Mouse (Mus musculus) cerebellum, adult 9-10 months (tissue): ENCODE results near the gene Il10rb.

Source experiments
- DNase-seq: peaks from one replicate; pipeline ENCODE4 v3.0.0; 2022

Il10rb gene

DNA sequence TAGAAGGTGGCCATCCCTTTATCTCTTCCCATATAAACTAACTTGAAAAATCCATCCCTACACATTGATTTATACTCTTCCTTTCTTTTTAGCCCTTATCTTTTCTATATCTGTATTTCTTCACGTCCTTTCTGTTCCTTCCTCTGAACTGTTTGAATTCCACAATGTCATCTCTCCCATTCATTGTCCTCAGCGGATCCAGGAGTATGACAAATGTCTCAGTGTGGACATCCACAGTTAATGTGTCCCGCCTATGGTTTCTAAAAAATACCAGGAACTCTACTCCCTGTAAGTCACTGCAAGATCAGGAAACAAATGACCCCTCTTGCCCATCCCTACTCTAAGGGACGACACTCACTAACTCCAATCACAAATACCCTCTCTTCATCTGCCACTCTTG lies 21.7 kb upstream of the Il10rb start:
- no peak for DNase-seq

DNA sequence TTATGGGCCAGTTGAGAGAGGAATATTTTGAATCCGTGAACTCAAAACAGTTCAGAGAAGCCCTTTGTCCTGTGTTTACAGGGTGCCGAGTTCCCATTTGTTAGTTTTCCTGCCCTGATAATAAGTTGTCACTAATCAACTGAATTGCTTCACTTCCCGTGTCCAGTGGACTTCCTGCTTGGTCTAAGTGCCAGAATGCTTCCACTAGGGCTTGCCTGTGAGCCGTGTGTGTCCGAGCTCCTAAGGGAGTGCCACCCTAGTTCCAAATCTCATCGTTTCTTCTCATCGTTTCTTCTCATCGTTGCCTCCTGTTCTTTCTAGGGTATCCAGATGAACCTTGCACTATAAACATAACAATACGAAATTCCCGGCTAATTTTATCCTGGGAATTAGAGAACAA lies 20.3 kb upstream of the Il10rb start:
- DNase-seq, result no peak

DNA sequence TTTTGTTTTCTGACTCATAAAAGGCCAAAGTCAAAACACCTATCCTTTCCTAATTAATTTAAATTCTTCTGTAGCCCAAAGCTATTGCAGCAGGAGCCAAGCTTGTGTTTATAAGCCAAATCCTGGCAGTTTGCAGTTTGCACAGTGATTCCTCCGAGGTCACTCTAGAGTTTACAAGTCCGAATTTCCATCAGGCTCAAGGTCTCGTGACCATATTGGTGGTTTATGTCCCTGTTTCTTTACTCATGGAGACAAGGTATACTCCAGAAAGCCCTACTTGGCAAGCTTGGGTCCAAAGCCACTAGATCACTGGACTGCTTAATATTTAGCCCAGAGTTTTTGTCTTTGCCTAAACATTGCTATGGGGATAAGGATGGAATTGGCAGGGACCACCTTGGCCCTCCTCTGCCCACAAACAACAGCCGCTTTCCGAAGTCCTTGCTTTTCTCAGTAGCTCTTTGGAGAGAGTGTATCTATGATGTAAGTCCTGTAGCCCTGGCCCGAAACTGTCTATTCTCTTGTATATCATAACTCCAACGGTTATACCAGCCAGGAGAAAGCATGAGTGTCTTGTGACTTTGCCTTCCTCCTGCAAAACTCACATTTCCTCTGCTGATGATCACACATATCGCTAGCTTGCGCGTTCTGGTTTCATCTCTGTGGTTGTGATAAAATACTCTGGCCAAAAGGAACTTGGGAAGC lies 19.4 kb upstream of the Il10rb start:
- DNase-seq, result no peak

DNA sequence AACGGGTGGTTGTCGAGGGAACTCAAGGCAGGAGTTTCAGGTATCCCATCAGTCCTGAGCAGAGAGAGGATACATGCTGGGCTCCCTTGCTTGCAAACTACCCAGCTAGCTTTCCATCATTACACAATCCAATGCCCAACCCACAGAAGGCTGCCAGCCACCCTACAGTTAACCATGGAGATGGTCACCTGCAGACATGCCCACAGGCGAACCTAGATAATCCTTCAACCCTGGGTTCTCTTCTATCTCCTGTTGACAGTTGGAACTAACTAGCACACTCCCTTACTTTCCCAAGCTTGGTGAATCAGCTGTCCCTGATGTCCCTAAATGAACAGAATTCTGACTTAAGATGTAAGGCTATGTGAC lies 18.9 kb upstream of the Il10rb start:
- no peak for DNase-seq

DNA sequence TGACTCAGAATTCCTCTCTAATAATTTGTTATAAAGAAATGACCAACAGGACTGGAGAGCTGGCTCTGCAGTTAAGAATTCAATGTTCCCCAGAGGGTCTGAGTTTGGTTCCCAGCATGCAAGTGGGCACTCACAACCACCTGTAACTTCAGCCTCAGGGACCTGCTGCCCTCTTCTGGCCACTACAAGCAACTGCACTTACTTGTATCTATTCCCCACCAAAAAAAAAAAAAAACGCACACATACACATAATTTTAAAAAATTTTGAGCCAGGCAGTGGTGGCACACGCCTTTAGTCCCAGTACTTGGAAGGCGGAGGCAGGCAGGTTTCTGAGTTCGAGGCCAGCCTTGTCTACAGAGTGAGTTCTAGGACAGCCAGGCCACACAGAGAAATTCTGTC lies 15.9 kb upstream of the Il10rb start:
- DNase-seq, result no peak

DNA sequence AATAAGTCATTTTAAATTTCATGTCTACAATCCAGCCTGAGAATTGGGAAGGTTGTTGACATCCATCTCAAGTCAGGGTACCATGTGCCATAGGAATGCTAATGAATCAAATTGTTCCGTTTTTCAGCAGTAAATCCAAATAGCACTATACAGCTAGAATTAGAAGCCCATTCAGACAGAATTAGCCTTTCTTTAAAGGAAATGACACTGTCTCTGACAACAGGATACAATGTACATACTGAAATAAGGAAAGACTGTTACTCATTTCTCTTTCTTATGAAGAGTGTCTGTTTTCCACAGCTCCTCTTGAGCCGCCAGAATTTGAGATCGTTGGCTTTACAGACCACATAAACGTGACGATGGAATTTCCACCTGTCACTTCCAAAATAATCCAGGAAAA lies 14.5 kb upstream of the Il10rb start, which contains the start of gene Gm21970:
Gene Gm21970, plus strand, starts transcription at position 301 of the 400 bp plus-strand sequence.
- DNase-seq, result no peak

DNA sequence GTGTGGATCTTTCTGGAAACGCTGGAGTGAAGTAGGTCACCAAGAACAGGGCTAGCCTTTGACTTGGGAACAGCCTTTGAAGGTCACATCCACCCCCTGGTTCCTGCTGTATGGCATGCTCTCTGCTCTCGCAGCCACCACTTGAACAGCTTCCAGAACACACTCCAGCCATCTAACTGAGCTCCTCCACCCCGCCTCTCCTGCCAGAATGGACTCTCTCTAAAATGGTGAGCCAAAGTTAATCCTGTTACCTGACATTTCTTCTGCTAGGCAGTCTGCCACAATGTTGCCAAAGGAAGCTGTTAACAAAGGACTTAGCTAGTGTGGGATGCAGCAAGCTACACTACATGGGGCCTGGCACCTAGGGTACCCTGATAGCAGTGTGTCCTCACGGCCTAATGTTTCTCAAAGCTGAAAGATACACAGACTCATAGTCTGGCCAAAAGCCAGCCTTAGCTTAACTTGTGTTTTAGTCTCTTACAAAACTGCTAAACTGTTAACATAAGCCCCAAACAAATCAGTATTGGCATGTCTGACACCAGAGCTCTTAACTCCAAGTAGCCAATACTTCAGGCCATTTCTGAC lies 11.0 kb upstream of the Il10rb start:
- no peak for DNase-seq

DNA sequence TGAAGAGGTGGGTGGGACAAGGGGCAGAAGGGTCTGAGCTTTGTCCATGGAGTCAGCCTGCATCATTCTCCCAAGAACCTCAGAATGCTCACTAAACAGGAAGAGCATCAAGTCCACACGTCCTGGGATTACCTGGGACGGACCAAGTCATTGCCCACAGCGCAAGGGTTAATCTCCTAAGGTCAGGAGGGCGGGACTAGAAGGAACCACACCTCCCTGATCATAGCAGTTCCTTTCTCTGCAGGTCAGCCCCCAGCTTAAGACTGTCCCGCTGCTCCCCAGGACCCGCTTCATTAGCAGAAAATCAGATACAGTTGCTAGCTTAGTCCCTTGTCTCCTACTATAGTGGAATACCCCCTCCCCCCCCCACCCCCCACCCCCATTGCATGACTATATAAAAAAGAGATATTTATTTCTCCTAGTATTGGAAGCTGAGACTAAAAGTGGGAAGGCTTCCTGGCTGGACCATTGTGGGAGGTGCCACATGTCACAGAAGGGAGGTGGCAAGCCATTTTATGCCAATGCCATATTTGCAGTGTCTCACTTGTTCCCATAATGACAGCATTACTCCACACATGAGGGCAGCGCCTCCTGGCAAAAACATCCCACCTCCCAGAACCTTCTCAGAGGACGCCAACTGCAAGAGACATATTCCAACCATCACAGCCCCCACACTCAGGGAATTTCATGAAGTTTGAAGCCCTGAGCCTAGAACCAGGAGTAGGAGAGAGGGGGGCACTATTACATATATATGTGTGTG lies 10.2 kb upstream of the Il10rb start:
- no peak for DNase-seq

DNA sequence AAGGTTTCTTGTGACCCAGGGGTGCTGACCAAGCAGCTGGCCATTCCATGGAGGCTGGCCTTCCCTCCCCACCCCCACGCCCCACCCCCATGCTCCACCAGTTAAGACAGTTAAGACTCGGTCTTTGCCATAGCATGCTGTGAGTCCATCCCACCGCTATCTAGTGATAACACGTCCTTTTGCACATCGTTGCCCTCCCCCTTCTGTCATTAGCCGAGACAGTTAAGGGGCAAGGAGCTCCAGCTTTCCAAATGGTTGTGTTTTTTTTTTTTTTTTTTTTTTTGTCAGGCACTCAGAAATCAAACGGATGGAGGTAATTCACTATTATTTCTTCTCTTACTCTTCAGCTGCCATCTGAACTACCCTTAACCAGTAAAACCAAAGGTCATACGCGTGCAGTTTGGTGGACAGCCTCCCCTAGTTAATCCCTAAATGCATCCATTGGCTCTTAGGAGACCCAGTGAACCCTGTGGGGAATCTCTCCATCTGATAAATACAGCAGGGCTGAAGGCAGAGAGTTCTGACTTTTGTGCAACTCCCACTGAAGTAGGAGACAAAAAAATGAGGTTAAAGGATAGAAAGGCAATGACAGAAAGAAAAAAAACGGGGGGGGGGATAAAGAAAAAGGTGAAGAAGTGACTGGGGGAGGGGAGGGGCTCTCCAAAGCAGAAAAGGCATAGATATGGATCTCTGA lies 9.0 kb upstream of the Il10rb start:
- DNase-seq, result no peak

DNA sequence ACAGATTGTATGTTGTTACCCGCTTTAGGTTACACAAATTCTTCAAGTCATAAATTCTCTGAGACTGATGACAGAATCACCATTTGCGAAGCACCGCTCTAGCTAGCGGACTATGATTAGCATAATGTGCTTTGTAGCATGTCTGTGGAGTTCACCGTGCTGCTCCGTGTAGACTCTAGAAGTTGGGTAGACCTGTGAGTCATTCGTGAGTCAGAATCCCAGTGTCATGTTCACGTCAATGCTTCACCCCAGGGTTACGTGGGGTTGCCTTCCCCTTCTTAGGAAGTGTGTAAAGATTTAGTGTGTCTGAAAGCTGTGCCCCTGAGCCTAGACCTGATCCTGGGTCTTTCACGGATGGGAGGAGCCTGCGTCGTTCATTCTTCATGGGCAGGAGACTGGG lies 7.9 kb upstream of the Il10rb start:
- no peak for DNase-seq

DNA sequence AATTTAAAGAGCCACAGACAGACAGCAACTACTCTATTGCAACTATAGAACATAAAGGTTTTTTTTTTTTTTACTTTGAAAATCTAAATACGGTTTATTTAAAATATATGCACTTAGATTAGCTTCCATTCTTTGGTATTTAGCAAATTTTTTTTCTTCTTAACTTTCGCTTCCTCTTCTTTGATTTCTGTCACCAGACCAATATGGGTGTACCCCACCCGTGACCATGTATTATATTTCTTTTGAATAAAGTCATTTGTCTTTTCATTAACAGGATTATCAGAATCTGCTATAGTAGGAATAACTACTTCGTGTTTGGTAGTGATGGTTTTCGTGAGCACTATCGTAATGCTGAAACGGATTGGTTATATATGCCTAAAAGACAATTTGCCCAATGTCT lies 7.0 kb upstream of the Il10rb start:
- no peak for DNase-seq

DNA sequence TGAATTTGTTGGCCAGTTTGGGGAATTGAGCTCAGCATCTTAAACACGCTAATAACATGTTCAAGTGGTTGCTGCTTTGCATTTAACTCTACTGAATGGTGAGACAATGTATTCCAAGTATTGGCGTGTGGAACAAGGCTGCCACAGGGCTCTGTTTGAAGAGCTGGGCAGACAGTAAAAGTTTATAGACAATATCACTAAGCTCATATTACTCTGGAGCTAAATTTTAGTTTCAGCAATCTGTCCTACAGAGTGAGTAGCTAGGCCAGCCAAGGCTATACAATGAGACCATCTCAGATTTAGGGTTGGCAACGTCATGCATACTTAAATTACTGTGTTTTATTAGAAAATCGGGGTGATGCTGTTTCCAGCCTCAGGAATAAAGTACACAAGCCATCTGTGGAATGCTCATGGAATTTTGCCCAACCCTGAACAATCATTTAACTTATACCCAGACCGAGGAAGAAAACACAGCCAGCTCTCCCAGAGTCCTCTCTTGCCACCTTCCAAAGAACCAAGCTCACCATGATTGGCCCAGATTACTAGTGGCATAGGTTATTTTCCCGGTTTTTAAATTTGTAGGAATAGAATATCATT lies 4.3 kb upstream of the Il10rb start:
- no peak for DNase-seq

DNA sequence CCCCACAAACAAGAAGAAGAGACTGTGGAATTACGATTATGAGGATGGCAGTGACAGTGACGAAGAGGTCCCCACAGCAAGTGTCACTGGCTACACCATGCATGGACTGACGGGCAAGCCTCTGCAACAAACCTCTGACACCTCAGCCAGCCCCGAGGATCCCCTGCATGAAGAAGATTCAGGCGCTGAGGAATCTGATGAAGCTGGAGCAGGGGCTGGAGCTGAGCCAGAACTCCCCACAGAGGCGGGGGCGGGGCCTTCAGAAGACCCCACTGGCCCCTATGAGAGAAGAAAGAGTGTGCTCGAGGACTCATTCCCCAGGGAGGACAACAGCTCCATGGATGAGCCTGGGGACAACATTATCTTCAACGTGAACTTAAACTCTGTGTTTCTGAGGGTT lies 2.2 kb upstream of the Il10rb start:
- no peak for DNase-seq

DNA sequence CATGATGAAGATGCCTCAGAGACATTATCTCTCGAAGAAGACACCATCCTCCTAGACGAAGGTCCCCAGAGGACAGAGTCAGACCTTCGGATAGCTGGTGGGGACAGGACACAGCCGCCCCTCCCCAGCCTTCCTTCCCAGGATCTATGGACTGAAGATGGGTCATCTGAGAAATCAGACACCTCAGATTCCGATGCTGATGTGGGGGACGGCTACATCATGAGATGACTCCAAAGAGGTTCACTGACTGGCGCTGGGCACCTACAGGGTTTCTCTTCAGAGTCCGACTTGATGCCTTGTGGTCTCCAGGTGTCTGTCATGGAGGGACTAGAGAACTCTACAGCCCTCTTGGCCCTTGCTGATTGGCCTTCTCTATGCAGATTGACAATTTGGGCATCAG lies 1.8 kb upstream of the Il10rb start:
- DNase-seq, result no peak

DNA sequence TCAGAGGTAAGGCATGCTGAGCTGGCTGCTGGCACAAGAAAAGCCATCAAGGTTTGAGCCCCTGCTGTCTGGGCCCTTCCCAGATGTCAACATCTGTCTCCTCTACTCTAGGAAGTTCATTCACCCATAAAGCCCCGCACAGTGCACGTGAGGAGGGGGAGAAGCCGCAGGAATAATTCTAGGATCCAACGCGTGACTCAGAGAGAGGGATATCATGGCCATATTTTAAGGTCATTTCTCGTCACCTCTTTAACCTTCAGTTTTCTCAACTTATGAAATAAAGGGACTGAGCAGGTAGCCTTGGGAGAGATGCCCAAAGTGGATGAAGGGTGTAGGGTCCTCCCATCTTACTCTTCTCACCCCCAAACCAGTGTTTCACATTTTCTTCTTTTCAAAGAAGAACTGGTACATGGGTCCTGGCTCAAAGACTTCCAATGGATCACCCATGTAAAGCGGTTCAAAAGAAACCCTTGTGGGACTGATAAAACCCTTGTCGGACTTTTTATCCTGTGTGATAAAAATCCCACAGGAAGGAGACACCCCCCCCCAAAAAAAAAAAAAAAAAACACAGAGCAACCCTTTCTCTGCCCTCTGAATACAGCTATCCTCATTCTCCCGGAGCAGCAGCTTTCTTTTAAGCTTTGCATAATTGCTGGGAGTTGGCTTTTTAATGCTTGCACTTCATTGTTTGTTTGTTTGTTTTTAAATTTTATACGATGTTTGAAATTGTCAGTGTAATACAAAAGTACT lies 961 bp upstream of the Il10rb start:
- no peak for DNase-seq

DNA sequence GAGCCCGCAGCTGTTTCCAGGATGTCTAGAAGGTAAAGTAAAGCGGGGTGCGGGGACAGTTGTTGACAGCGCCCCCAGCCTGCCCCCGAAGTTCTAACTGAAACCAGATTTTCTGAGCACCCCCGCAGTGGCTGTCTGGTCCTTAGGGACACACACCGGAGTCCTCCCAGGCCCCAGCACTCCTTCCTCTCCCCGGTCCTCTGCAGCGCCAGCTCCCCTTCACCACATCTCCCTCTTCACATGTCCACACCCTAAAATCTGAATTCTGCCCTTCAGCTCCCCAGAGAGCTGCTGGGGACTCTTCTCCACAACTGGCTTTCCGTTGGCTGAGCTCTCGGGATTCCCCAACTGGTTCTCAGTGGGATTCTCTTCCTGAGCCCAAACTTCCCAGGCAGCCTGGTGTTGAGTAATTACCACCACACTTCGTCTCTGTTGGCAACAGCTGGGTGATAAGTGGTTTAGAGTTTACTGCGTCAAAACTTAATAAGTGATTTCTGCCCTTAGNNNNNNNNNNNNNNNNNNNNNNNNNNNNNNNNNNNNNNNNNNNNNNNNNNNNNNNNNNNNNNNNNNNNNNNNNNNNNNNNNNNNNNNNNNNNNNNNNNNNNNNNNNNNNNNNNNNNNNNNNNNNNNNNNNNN lies 739 bp downstream of the Il10rb start:
- DNase-seq, result no peak

DNA sequence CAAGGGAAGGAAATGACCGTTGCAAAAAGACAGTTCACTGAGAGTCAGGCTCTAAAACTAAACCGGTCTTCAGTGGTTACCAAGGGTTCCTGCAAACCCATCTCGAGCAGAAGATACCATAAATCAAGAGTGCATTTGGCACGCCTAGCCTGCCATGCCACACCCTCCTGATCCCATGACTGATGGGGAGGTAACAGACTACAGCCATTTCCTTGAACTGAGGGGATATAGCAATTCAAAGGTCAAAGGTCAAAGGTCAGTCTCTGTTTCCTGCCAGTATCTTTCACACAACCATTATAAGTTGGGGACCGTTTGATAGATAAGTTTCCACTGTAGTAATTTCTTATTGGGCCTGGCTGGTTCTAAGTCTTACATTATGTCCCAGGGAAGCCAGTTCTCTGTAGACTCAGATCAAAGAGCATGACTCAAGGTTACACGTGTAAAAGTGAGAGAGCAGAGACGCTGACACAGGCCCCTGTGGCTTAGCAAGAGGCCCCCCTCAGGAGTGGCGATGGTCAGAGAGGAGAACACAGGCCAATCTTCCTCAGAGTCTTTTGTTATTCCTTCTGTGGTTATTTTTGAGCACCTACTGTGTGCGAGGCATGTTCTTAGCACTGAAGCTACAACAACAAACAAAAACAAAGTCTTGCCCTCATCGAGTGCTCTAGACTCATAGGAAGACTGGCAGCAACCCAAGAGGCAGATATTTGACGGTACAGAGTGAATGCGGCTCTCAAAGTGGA lies 7.3 kb downstream of the Il10rb start:
- DNase-seq, result no peak

DNA sequence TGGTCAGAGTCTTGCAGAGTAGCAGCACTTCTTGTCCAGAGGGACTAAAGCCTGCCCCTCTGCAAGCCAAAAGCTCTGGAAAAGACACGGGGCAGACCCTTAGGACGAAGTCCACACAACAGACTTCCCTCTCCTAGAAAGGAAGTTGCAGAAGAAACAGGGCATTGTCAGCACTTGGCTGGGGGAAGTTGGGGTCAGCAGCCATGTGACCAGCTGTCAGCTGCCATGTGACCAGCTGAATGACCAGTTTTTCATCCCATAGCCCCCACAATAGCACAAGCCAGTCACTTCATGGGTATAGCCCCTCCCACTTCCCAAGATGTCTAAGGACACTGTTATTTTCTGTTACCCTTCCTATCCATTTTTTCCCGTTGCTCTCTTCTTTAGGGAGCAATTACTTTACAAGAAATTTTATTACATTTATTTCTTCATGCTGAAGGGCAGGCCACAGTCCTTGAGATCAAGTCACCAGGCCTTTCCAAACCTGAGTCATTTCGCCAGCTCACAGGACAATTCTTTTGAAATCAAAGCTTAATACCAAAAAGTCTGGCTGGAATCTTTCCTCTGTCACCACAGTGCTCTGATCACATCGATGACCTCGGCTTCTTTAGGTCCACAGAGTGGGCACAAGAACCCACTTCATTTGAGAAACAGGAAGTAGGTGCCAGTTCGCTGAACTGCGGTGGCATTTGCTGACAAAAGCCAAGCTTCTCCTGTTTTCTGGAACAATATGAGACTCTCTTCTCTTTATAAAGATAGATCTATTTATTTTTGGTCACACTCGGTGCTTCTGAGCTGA lies 9.6 kb downstream of the Il10rb start:
- DNase-seq, result no peak

DNA sequence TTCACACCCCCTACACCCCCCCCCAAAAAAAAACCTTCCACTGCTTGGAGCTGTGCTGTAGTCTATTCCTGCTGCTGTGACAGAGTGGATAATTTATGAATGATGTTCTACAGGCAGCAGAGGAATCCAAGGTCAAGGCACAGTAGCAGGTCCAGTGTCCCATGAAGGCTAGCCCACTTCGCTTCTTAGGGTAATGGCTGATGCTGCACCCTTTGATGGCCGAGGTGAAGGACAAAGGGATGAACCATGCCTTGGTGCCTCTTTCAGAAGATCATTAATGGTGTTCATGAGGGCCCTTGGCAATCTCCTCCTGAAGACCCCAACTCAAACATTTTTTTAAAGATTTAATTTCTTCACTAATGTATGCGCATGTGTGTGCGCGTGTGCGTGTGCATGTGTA lies 10.4 kb downstream of the Il10rb start:
- no peak for DNase-seq

DNA sequence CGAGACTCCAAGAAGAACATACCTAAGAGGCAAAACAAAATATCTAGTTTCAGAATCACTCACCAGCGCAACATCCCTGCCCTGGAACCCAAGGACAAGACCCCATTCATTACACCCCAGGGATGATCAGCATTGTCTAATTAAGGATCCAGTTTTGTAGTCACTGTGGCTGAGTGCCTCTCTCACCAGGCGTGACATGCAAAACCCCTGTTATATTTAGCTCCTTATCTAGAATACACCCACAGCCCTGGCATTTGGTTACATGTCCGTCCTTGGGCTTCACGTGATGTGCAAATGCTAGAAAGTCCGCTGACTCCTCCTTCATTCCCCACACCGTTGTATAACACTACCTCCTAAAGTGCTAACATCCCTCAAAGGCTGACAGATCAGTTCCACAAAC lies 11.0 kb downstream of the Il10rb start:
- DNase-seq, result no peak

DNA sequence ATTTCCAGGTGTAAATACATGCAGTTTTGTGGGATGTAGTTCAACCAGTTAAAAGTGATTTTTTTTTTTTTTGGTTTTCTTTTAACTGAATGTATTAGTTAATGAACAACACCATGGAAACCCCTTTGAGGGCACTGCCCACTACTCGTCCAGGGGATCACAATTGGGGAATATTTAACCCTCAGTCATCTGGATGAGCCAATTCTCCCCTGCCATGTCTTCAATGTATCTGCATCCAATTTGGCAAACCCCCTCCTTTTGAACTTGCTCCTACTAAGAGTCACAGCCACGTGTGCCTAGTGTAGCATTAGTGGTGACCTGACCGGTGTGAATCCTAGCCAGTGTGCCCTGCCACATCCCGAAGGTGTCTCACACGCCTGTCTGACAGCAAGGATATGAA lies 12.6 kb downstream of the Il10rb start:
- no peak for DNase-seq
